Mouse (Mus musculus): ENCODE results near the gene Lefty1. TPM values are rescaled to one million over a fixed set of nuclear protein-coding genes. Genes with fewer than 3 reads are reported as not detected.
"Not testable (repeated sequence)": the region's sequence is repeated elsewhere in the genome, so short reads cannot be mapped to it uniquely, and the experiment has no call there.

The Lefty1 gene
- polyA plus RNA-seq, 1 experiment from 2014 or later: 2.2 TPM

DNA sequence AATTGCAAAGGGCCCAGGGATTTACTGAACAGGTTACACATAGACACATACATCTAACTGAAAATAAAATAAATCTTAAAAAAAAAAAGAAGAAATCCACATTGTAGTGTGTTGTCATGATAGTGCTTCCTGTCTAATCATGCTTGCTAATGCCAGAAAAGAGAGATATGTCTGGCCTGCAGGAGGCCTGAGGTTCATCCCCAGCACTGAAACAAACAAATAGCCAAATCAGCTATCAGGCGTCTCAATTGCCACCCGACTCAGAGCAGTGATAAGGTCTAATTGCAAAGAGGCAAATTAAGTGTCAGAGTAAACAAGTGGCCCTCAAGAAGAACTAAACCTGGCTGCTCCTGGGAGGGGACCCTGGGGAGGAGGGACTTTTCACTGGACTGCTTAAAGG lies 5.2 kb upstream of the Lefty1 start:
- no peak for ATAC-seq
- H3K4me3 ChIP-seq (ENCODE audit: low read depth, low read length): no peak overlapping the region
- no peaks in the 10 kb centered on the region for H3K36me3 ChIP-seq (replicated peaks; ENCODE audit: insufficient read depth, low read length)
- no peak for DNase-seq
- H3K9ac ChIP-seq (replicated peaks): no peak overlapping the region
- H3K4me1 ChIP-seq (ENCODE audit: insufficient read depth): peaks cover 3% of the 10 kb centered on the region
- H3K4me2 ChIP-seq (ENCODE audit: low read depth, low read length): no peak overlapping the region
- no peaks in the 10 kb centered on the region for H3K9me3 ChIP-seq (ENCODE audit: low read length)
- no peak for TF ChIP-seq EP300 (IDR thresholded peaks at IDR 0.05; ENCODE audit: low read depth)
- no peak for TF ChIP-seq CTCF (IDR thresholded peaks at IDR 0.05; ENCODE audit: low read depth)
- 44% methylated on average over 2 of the region's 2 CpGs for WGBS (ENCODE audit: insufficient replicate concordance)
- peaks cover 7% of the 10 kb centered on the region; the same call in 1 of the 2 replicates for H3K27me3 ChIP-seq (ENCODE audit: insufficient read depth, low read length)
- no peak overlapping the region for H3K27ac ChIP-seq (ENCODE audit: low read depth)

DNA sequence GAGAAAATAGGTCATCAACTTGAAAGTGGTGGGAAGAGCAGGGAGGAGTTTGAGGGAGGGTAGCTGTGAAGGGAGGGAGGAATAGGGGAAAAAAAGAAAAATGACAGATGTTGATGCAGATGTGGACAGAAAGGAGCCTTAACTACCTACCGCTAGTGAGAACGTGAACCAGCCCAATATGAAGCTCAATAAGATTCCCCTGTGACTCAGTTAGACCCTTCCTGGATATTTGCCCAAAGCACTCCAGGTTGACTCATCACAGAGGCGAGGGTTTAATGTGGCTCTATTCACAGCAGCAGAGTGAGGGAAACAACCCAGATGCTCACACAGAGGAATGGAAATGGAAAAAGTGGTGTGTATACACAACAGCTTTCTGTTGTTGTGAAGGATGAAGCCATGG lies 3.7 kb upstream of the Lefty1 start:
- peaks cover 18% of the 10 kb centered on the region for H3K27me3 ChIP-seq (ENCODE audit: insufficient read depth, low read length)
- H3K27ac ChIP-seq (ENCODE audit: low read depth): no peak overlapping the region
- peaks cover 3% of the 10 kb centered on the region for H3K4me1 ChIP-seq (ENCODE audit: insufficient read depth)
- H3K4me2 ChIP-seq (ENCODE audit: low read depth, low read length): no peak overlapping the region
- H3K36me3 ChIP-seq (replicated peaks; ENCODE audit: insufficient read depth, low read length): no peaks in the 10 kb centered on the region
- DNase-seq (no peak), ATAC-seq (no peak)
- WGBS (ENCODE audit: insufficient replicate concordance): 85% methylated on average over 3 of the region's 3 CpGs
- no peaks in the 10 kb centered on the region for H3K9me3 ChIP-seq (ENCODE audit: low read length)
- no peak overlapping the region for H3K9ac ChIP-seq (replicated peaks)
- no peak overlapping the region for H3K4me3 ChIP-seq (ENCODE audit: low read depth, low read length)
- TF ChIP-seq CTCF (IDR thresholded peaks at IDR 0.05; ENCODE audit: low read depth) (no peak), EP300 (IDR thresholded peaks at IDR 0.05; ENCODE audit: low read depth) (no peak)

DNA sequence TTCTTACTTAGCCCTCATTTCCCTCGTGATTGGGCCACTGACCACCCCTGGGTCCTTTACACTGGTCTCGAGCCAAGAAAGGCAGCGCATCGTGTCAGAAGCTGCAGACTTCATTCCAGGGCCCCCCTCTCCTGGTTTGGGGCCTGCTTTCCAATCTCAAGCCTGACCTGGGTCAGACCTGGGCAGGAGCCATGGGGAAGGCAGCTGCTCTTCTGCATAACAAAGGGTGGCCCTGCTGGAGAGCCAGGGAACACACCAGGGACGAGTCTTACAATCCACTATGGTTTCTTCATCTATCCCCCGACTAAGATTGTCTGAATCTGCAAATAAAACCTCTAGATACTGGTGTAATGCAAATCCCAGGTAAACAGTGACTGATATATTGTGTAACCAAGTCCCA lies 1.2 kb upstream of the Lefty1 start:
- Histone ChIP-seq H3K9ac (replicated peaks) (no peak overlapping the region), H3K27me3 (ENCODE audit: insufficient read depth, low read length) (peaks cover 18% of the 10 kb centered on the region), H3K4me3 (ENCODE audit: low read depth, low read length) (no peak overlapping the region), H3K4me2 (ENCODE audit: low read depth, low read length) (no peak overlapping the region), H3K27ac (ENCODE audit: low read depth) (no peak overlapping the region), H3K9me3 (ENCODE audit: low read length) (no peaks in the 10 kb centered on the region), H3K36me3 (replicated peaks; ENCODE audit: insufficient read depth, low read length) (no peaks in the 10 kb centered on the region), H3K4me1 (ENCODE audit: insufficient read depth) (peaks cover 17% of the 10 kb centered on the region)
- no peak for DNase-seq
- 58% methylated on average over 6 of the region's 6 CpGs for WGBS (ENCODE audit: insufficient replicate concordance)
- ATAC-seq: no peak
- no peak for TF ChIP-seq EP300 (IDR thresholded peaks at IDR 0.05; ENCODE audit: low read depth)

DNA sequence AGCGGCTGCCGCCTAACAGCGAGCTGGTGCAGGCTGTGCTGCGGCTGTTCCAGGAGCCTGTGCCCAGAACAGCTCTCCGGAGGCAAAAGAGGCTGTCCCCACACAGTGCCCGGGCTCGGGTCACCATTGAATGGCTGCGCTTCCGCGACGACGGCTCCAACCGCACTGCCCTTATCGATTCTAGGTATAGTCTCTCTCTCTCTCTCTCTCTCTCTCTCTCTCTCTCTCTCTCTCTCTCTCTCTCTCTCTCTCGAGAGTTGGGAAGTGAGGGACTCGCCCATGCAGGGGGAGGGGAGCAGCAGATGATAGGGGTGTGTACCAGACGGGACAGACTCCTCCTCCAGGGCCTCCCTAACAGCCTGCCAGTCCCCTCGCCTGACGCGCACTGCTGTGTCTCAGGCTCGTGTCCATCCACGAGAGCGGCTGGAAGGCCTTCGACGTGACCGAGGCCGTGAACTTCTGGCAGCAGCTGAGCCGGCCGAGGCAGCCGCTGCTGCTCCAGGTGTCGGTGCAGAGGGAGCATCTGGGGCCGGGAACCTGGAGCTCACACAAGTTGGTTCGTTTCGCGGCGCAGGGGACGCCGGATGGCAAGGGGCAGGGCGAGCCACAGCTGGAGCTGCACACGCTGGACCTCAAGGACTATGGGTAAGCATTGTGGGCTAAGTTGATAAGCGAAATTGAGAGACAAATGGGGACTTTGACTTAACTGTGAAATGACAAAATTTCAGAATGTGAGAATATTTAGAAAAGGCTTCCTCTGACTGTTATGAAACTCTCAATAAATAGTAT lies 2.0 kb downstream of the Lefty1 start:
- H3K27ac ChIP-seq (ENCODE audit: low read depth): peak overlapping the region; percentile 51; the same call in 1 of the 2 replicates
- H3K9ac ChIP-seq (replicated peaks): peak overlapping the region; percentile 54
- H3K4me3 ChIP-seq (ENCODE audit: low read depth, low read length): peak overlapping the region; percentile 39
- peak; percentile 72 for DNase-seq
- ATAC-seq: peak; percentile 95
- WGBS (ENCODE audit: insufficient replicate concordance): 4% methylated on average over 31 of the region's 41 CpGs
- H3K27me3 ChIP-seq (ENCODE audit: insufficient read depth, low read length): peaks cover 18% of the 10 kb centered on the region
- not testable (repeated sequence) for H3K9me3 ChIP-seq (ENCODE audit: low read length); H3K36me3 ChIP-seq (replicated peaks; ENCODE audit: insufficient read depth, low read length)
- H3K4me1 ChIP-seq (ENCODE audit: insufficient read depth): peaks cover 28% of the 10 kb centered on the region
- H3K4me2 ChIP-seq (ENCODE audit: low read depth, low read length): peak overlapping the region; percentile 71

DNA sequence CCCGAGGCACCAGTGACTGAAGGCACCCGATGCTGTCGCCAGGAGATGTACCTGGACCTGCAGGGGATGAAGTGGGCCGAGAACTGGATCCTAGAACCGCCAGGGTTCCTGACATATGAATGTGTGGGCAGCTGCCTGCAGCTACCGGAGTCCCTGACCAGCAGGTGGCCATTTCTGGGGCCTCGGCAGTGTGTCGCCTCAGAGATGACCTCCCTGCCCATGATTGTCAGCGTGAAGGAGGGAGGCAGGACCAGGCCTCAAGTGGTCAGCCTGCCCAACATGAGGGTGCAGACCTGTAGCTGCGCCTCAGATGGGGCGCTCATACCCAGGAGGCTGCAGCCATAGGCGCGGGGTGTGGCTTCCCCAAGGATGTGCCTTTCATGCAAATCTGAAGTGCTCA lies 2.8 kb downstream of the Lefty1 start:
- ATAC-seq; H3K36me3 ChIP-seq (replicated peaks; ENCODE audit: insufficient read depth, low read length); DNase-seq; H3K27ac ChIP-seq (ENCODE audit: low read depth); H3K9ac ChIP-seq (replicated peaks); H3K9me3 ChIP-seq (ENCODE audit: low read length); H3K4me3 ChIP-seq (ENCODE audit: low read depth, low read length): not testable (repeated sequence)
- Histone ChIP-seq H3K4me1 (ENCODE audit: insufficient read depth) (peaks cover 31% of the 10 kb centered on the region), H3K4me2 (ENCODE audit: low read depth, low read length) (peak overlapping the region; percentile 71; the same call in 1 of the 2 replicates), H3K27me3 (ENCODE audit: insufficient read depth, low read length) (peaks cover 18% of the 10 kb centered on the region)
- TF ChIP-seq CTCF (IDR thresholded peaks at IDR 0.05; ENCODE audit: low read depth): peak; percentile 8; the same call in 1 of the 2 replicates
- 73% methylated on average over 13 of the region's 13 CpGs for WGBS (ENCODE audit: insufficient replicate concordance)

DNA sequence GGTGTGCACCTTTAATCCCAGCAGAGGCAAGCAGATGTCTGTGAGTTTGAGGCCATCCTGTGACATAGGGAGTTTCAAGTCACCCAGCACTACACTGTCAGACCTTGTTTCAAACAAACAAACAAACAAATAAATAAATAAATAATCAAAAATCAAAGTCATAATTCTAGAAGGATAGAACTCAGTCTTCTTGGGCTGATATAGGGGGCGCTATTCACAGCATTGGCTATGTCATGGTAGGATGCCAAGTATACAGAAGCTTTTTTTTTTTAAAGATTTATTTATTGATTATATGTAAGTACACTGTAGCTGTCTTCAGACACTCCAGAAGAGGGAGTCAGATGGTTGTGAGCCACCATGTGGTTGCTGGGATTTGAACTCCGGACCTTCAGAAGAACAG lies 4.0 kb downstream of the Lefty1 start:
- Histone ChIP-seq H3K4me1 (ENCODE audit: insufficient read depth) (peaks cover 39% of the 10 kb centered on the region), H3K27me3 (ENCODE audit: insufficient read depth, low read length) (peaks cover 18% of the 10 kb centered on the region)
- not testable (repeated sequence) for H3K4me3 ChIP-seq (ENCODE audit: low read depth, low read length); H3K9me3 ChIP-seq (ENCODE audit: low read length); H3K4me2 ChIP-seq (ENCODE audit: low read depth, low read length); DNase-seq; H3K36me3 ChIP-seq (replicated peaks; ENCODE audit: insufficient read depth, low read length); H3K27ac ChIP-seq (ENCODE audit: low read depth); H3K9ac ChIP-seq (replicated peaks); ATAC-seq
- TF ChIP-seq CTCF (IDR thresholded peaks at IDR 0.05; ENCODE audit: low read depth): peak; percentile 38
- 85% methylated on average over 2 of the region's 2 CpGs for WGBS (ENCODE audit: insufficient replicate concordance)

Measured in liver, postnatal 0 days (tissue).